ENCODE assay signal across 8 mouse cellular contexts in genomic region chr6:83135571-83136161, GRCm38 (mm10). TPM values are rescaled to one million over a fixed set of nuclear protein-coding genes. Genes with fewer than 3 reads are reported as not detected.
DNase-seq lines count a peak whose midpoint lies in the region; ATAC-seq lines count a peak whose summit lies in the region.

No protein-coding gene starts in this region.

- H3K4me2 ChIP-seq in heart, embryonic 12.5 days: peak overlapping the region; percentile 85
- peak overlapping the region; percentile 74 for H3K4me2 ChIP-seq in kidney, embryonic 14.5 days (replicated peaks; ENCODE audit: low read depth, low read length)
- peak overlapping the region; percentile 85 for H3K4me2 ChIP-seq in lung, embryonic 16.5 days (ENCODE audit: low read depth, low read length)

- peak overlapping the region; percentile 92 for H3K9ac ChIP-seq in heart, embryonic 12.5 days
- peak overlapping the region; percentile 89 for H3K9ac ChIP-seq in kidney, embryonic 14.5 days (ENCODE audit: low read depth, low read length)
- peak overlapping the region; percentile 89 for H3K9ac ChIP-seq in lung, embryonic 16.5 days (ENCODE audit: low read length)

- H3K36me3 ChIP-seq in heart, embryonic 12.5 days: no peaks in the 10 kb centered on the region; the same call in 1 of the 2 replicates
- no peaks in the 10 kb centered on the region; the same call in 1 of the 2 replicates for H3K36me3 ChIP-seq in kidney, embryonic 14.5 days (ENCODE audit: control insufficient read depth, insufficient read depth, low read length)
- H3K36me3 ChIP-seq in lung, embryonic 16.5 days (ENCODE audit: control insufficient read depth, insufficient read depth, low read length): no peaks in the 10 kb centered on the region; the same call in 1 of the 2 replicates

- DNase-seq in 3134 (ENCODE audit: extremely low read depth, insufficient read length, low spot score): peak; percentile 73
- peak; percentile 40 for DNase-seq in adrenal gland, postnatal 25 days
- peak; percentile 43 for DNase-seq in yolk sac, embryonic 10.5 days (ENCODE audit: low spot score)
- no peak for DNase-seq in right cerebral cortex, adult 18-20 months
- DNase-seq in cerebellum, adult 18-20 months: no peak

- no peak for ATAC-seq in heart, embryonic 12.5 days (ENCODE audit: insufficient number of reproducible peaks, low FRiP score)
- no peak for ATAC-seq in kidney, embryonic 14.5 days (ENCODE audit: low FRiP score, low TSS enrichment)
- ATAC-seq in lung, embryonic 16.5 days (ENCODE audit: low read depth): no peak

- peaks cover 34% of the 10 kb centered on the region for H3K4me1 ChIP-seq in heart, embryonic 12.5 days (replicated peaks)
- H3K4me1 ChIP-seq in kidney, embryonic 14.5 days (ENCODE audit: control insufficient read depth, insufficient read depth, low read length): peaks cover 34% of the 10 kb centered on the region
- peaks cover 34% of the 10 kb centered on the region for H3K4me1 ChIP-seq in lung, embryonic 16.5 days (replicated peaks; ENCODE audit: control insufficient read depth, insufficient read depth, low read length)

- 7% methylated on average over 37 of the region's 37 CpGs for WGBS in heart, embryonic 12.5 days
- WGBS in kidney, embryonic 14.5 days: 2% methylated on average over 37 of the region's 37 CpGs
- 7% methylated on average over 37 of the region's 37 CpGs for WGBS in lung, embryonic 16.5 days

- H3K9me3 ChIP-seq in heart, embryonic 12.5 days (replicated peaks): no peaks in the 10 kb centered on the region
- H3K9me3 ChIP-seq in kidney, embryonic 14.5 days (ENCODE audit: control insufficient read depth, low read length): no peaks in the 10 kb centered on the region
- H3K9me3 ChIP-seq in lung, embryonic 16.5 days (ENCODE audit: control insufficient read depth, low read length): no peaks in the 10 kb centered on the region

- peak overlapping the region; percentile 68 for H3K4me3 ChIP-seq in heart, embryonic 12.5 days
- H3K4me3 ChIP-seq in kidney, embryonic 14.5 days (ENCODE audit: low read length): peak overlapping the region; percentile 66
- H3K4me3 ChIP-seq in lung, embryonic 16.5 days (ENCODE audit: low read length): peak overlapping the region; percentile 63

- H3K27ac ChIP-seq in heart, embryonic 12.5 days (ENCODE audit: poor library complexity, severe bottlenecking): no peak overlapping the region
- peak overlapping the region; percentile 99 for H3K27ac ChIP-seq in kidney, embryonic 14.5 days (ENCODE audit: low read depth, low read length)
- peak overlapping the region; percentile 100 for H3K27ac ChIP-seq in lung, embryonic 16.5 days (ENCODE audit: low read length)

- H3K27me3 ChIP-seq in heart, embryonic 12.5 days (replicated peaks): peaks cover 11% of the 10 kb centered on the region; the same call in 1 of the 2 replicates
- no peaks in the 10 kb centered on the region for H3K27me3 ChIP-seq in kidney, embryonic 14.5 days (ENCODE audit: control insufficient read depth, insufficient read depth, low read length)
- no peaks in the 10 kb centered on the region for H3K27me3 ChIP-seq in lung, embryonic 16.5 days (ENCODE audit: control insufficient read depth, insufficient read depth, low read depth, low read length)

RNA-seq across cellular contexts. Expression of gene Rtkn, which starts 0.4 kb away (rescaled TPM):
- total RNA-seq in adrenal gland, postnatal 25 days (2021): 17.6 and 22.6 TPM in 2 replicates
- polyA plus RNA-seq in heart, embryonic 12.5 days (2016; fragmentation: Nextera tagmentation; extraction: Ambion mirVana): 20.3 and 22.0 TPM in 2 replicates
- polyA plus RNA-seq in kidney, embryonic 14.5 days (2014; fragmentation: Nextera tagmentation; extraction: Ambion mirVana): 14.9 and 18.0 TPM in 2 replicates
- 44.4 and 47.5 TPM in 2 replicates for polyA plus RNA-seq in lung, embryonic 16.5 days (2015; fragmentation: Nextera tagmentation; extraction: Ambion mirVana)

RNA-seq across cellular contexts. Expression of gene Ino80b, which starts 10.4 kb away (rescaled TPM):
- 24.3 and 31.3 TPM in 2 replicates for total RNA-seq in adrenal gland, postnatal 25 days (2021)
- 11.1 and 12.1 TPM in 2 replicates for polyA plus RNA-seq in heart, embryonic 12.5 days (2016; fragmentation: Nextera tagmentation; extraction: Ambion mirVana)
- 18.8 and 20.0 TPM in 2 replicates for polyA plus RNA-seq in kidney, embryonic 14.5 days (2014; fragmentation: Nextera tagmentation; extraction: Ambion mirVana)
- 13.7 and 14.5 TPM in 2 replicates for polyA plus RNA-seq in lung, embryonic 16.5 days (2015; fragmentation: Nextera tagmentation; extraction: Ambion mirVana)

RNA-seq across cellular contexts. Expression of gene Wbp1, which starts 14.3 kb away (rescaled TPM):
- total RNA-seq in adrenal gland, postnatal 25 days (2021): 92.3 and 118 TPM in 2 replicates
- polyA plus RNA-seq in heart, embryonic 12.5 days (2016; fragmentation: Nextera tagmentation; extraction: Ambion mirVana): 87.6 and 91.3 TPM in 2 replicates
- polyA plus RNA-seq in kidney, embryonic 14.5 days (2014; fragmentation: Nextera tagmentation; extraction: Ambion mirVana): 123 and 125 TPM in 2 replicates
- 109 and 111 TPM in 2 replicates for polyA plus RNA-seq in lung, embryonic 16.5 days (2015; fragmentation: Nextera tagmentation; extraction: Ambion mirVana)

RNA-seq across cellular contexts. Expression of gene Mogs, which starts 20.4 kb away (rescaled TPM):
- total RNA-seq in adrenal gland, postnatal 25 days (2021): 76.1 and 82.2 TPM in 2 replicates
- 30.7 and 30.8 TPM in 2 replicates for polyA plus RNA-seq in heart, embryonic 12.5 days (2016; fragmentation: Nextera tagmentation; extraction: Ambion mirVana)
- polyA plus RNA-seq in kidney, embryonic 14.5 days (2014; fragmentation: Nextera tagmentation; extraction: Ambion mirVana): 37.8 and 57.4 TPM in 2 replicates
- 9.0 and 13.7 TPM in 2 replicates for polyA plus RNA-seq in lung, embryonic 16.5 days (2015; fragmentation: Nextera tagmentation; extraction: Ambion mirVana)

RNA-seq across cellular contexts. Expression of gene Wdr54, which starts 20.5 kb away (rescaled TPM):
- total RNA-seq in adrenal gland, postnatal 25 days (2021): 1.2 and 5.1 TPM in 2 replicates
- 4.2 and 6.8 TPM in 2 replicates for polyA plus RNA-seq in heart, embryonic 12.5 days (2016; fragmentation: Nextera tagmentation; extraction: Ambion mirVana)
- polyA plus RNA-seq in kidney, embryonic 14.5 days (2014; fragmentation: Nextera tagmentation; extraction: Ambion mirVana): 6.2 and 8.6 TPM in 2 replicates
- polyA plus RNA-seq in lung, embryonic 16.5 days (2015; fragmentation: Nextera tagmentation; extraction: Ambion mirVana): 7.2 and 7.6 TPM in 2 replicates

Comparison
In these comparisons a context has a peak if more than half of its experiments do, and no peak if none do; other contexts are left out.
1. DNase-seq: peak in 3134 (single experiment), adrenal gland, postnatal 25 days (single experiment) and yolk sac, embryonic 10.5 days (single experiment); none in right cerebral cortex, adult 18-20 months (single experiment) and cerebellum, adult 18-20 months (0 of 2).
2. Peak in every context shown above with its lines, with median percentiles within 50 percentile points of each other: H3K4me2 ChIP-seq, H3K4me3 ChIP-seq and H3K9ac ChIP-seq.